ENCODE assay signal across 20 mouse cellular contexts in the genomic region with DNA sequence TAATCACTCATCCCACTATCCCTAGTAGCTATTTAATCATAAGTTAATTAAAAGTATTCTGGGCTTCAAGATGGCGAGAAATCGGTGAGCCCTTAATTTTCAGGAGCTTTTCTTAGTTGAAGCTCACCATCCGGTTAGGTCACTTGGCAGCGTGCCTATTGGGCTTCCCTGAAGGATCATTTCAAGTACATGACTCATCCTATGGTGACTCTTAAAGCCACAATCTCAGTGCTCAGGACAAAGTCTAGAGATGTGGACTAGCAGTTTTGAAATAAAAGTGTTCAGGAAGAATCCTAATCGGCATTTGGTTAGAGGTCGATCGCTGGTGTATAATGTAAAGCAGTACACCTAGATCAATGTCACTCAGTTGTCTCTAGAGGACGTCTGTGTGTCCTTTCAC. TPM values are rescaled to one million over a fixed set of nuclear protein-coding genes. Genes with fewer than 3 reads are reported as not detected.
DNase-seq lines count a peak whose midpoint lies in the region; ATAC-seq lines count a peak whose summit lies in the region.
"Had no signal": no experiment of that assay in that cellular context is flagged by ENCODE, and none has a peak within 500 bp of the region (broad histone marks: within the 10 kb centered on the region; RNA-seq: fewer than 3 reads in every experiment).

No protein-coding gene starts in this region.

- no peak overlapping the region for H3K4me3 ChIP-seq in forebrain, embryonic 11.5 days (ENCODE audit: low read depth, low read length)
- H3K4me3 ChIP-seq: embryonic facial prominence, embryonic 15.5 days; hindbrain, embryonic 13.5 days; limb, embryonic 10.5 days; liver, embryonic 12.5 days; midbrain, embryonic 13.5 days had no signal

- H3K9ac ChIP-seq in forebrain, embryonic 11.5 days (ENCODE audit: low read length) = no peak overlapping the region
- H3K9ac ChIP-seq: embryonic facial prominence, embryonic 15.5 days; hindbrain, embryonic 13.5 days; liver, embryonic 12.5 days; midbrain, embryonic 13.5 days had no signal

- H3K36me3 ChIP-seq in forebrain, embryonic 11.5 days (ENCODE audit: control insufficient read depth, insufficient read depth, low read length) = no peaks in the 10 kb centered on the region
- H3K36me3 ChIP-seq: embryonic facial prominence, embryonic 15.5 days; G1E; hindbrain, embryonic 13.5 days; limb, embryonic 10.5 days; liver, embryonic 12.5 days; midbrain, embryonic 13.5 days had no signal

- intact Hi-C loops in heart, postnatal 36 days (cut with DNase I) = no loop called here

- H3K9me3 ChIP-seq in forebrain, embryonic 11.5 days (ENCODE audit: control insufficient read depth, low read length) = no peaks in the 10 kb centered on the region
- H3K9me3 ChIP-seq: embryonic facial prominence, embryonic 15.5 days; G1E; hindbrain, embryonic 13.5 days; limb, embryonic 10.5 days; liver, embryonic 12.5 days had no signal

- H3K27ac ChIP-seq in forebrain, embryonic 11.5 days (ENCODE audit: low read depth, low read length) = no peak overlapping the region
- H3K27ac ChIP-seq: embryonic facial prominence, embryonic 15.5 days; hindbrain, embryonic 13.5 days; limb, embryonic 10.5 days; liver, embryonic 12.5 days; midbrain, embryonic 13.5 days had no signal

- WGBS in forebrain, embryonic 11.5 days = 89% methylated on average over 8 of the region's 8 CpGs

- DNase-seq in adrenal gland, postnatal 36 days = peak; percentile 4 to 6
- DNase-seq in adrenal gland, postnatal 25 days = no peak
- peak; percentile 29 for DNase-seq in urinary bladder, postnatal 25 days (ENCODE audit: low spot score)
- DNase-seq in urinary bladder, postnatal 10 days (ENCODE audit: low spot score) = no peak
- DNase-seq in fibroblast of lung, adult 2 months (ENCODE audit: low read depth) = peak; percentile 19
- no peak for DNase-seq in forebrain, embryonic 11.5 days (ENCODE audit: low spot score)
- no peak for DNase-seq in heart, postnatal 36 days
- DNase-seq: cerebellum, adult 9-10 months; heart, adult 18-20 months; kidney, adult 2 months had no signal

- ATAC-seq in forebrain, embryonic 11.5 days (replicated peaks; ENCODE audit: low FRiP score) = no peak
- no peak for ATAC-seq in activated CD4-positive, CD25-positive, alpha-beta regulatory T cell, adult 4 months
- ATAC-seq: forebrain, embryonic 16.5 days; liver, embryonic 12.5 days; midbrain, embryonic 13.5 days had no signal

- no peaks in the 10 kb centered on the region for H3K27me3 ChIP-seq in forebrain, embryonic 11.5 days (ENCODE audit: control insufficient read depth, insufficient read depth, low read length)
- H3K27me3 ChIP-seq: embryonic facial prominence, embryonic 15.5 days; hindbrain, embryonic 13.5 days; liver, embryonic 12.5 days; midbrain, embryonic 13.5 days had no signal

- no peak overlapping the region for H3K4me2 ChIP-seq in forebrain, embryonic 11.5 days (ENCODE audit: low read depth, low read length, severe bottlenecking)
- H3K4me2 ChIP-seq: embryonic facial prominence, embryonic 15.5 days; hindbrain, embryonic 13.5 days; liver, embryonic 12.5 days; midbrain, embryonic 13.5 days had no signal

- no peaks in the 10 kb centered on the region for H3K4me1 ChIP-seq in forebrain, embryonic 11.5 days (replicated peaks; ENCODE audit: control insufficient read depth, insufficient read depth, low read length)
- H3K4me1 ChIP-seq: embryonic facial prominence, embryonic 15.5 days; hindbrain, embryonic 13.5 days; limb, embryonic 10.5 days; liver, embryonic 12.5 days; midbrain, embryonic 13.5 days had no signal

RNA-seq across cellular contexts. Expression of gene Areg, which starts 17.3 kb away (rescaled TPM):
- under 1 TPM in 1 of 2 experiments, not detected in 1; 0.76 TPM for total RNA-seq in adrenal gland, postnatal 36 days (2021)
- not detected in 2 replicates for total RNA-seq in adrenal gland, postnatal 25 days (2021)
- polyA plus RNA-seq in forebrain, embryonic 11.5 days (2014; fragmentation: Nextera tagmentation; extraction: Ambion mirVana) = 0.16 TPM in 1 of 2 replicates, not detected in the other
- not detected for total RNA-seq in heart, postnatal 36 days (2021)
- 1 to 10 TPM; 1.8 to 2.3 TPM for polyA plus RNA-seq in activated CD4-positive, CD25-positive, alpha-beta regulatory T cell, adult 4 months (2017; shearing (Covaris generic))
- total RNA-seq: G1E; gastrocnemius, adult 8-10 months; heart, adult 18-20 months had no signal
- polyA plus RNA-seq: forebrain, embryonic 16.5 days; G1E; kidney, adult 2 months; limb, embryonic 10.5 days; liver, embryonic 12.5 days; midbrain, embryonic 13.5 days; testis, adult 2 months had no signal

Comparison
In these comparisons a context has a peak if more than half of its experiments do, and no peak if none do; other contexts are left out.
1. DNase-seq: peak in adrenal gland, postnatal 36 days (2 of 2), urinary bladder, postnatal 25 days (single experiment) and fibroblast of lung, adult 2 months (single experiment); none in adrenal gland, postnatal 25 days (single experiment), urinary bladder, postnatal 10 days (single experiment), forebrain, embryonic 11.5 days (single experiment) and heart, postnatal 36 days (0 of 2).